Mouse (Mus musculus): ENCODE data around the gene Ahnak. TPM values are rescaled to one million over a fixed set of nuclear protein-coding genes. Genes with fewer than 3 reads are reported as not detected.
"Not testable (repeated sequence)": the region's sequence is repeated elsewhere in the genome, so short reads cannot be mapped to it uniquely, and the experiment has no call there.

Gene Ahnak
- polyA plus RNA-seq, 1 experiment from 2014 or later, result 22.3 TPM

DNA sequence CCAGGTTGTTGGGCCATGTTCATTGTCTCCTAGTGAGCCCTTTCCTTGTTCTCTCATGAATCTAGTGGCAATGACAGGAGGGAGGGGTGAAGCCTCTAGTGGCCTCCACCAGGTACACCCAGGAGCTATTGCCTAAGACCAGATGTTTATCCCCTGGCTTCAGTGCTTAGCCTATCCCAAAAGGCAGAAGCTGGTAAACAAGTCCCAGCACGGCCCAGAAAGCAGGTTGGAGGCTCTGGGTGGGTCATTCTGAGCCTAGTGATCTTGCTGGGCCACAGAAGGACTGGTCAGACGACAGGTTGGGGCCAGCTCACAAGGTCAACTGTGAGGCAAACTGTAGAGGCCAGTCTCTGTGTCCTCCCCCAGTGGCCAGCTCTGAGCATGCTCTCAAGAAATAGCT lies 101.6 kb downstream of the Ahnak start:
- DNase-seq (ENCODE audit: low spot score), result no peak

DNA sequence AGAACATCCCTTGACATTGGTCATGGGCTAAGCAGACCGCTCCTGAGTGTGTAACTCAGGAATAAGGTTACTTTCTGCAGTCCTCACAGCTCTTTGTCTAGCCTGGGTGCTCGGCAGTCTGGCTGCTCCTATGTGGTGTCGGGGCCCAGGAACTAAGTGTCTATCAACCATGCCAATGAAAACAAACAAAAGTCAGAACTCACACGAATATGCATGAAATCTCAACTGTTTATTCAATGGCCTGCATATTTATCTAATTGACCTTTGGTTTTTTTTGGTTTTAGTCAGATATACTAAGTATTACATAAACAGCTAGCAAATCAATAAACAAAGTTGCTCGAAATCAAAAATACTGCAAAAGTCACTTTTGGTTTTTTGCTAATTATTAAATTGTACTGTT lies 106.0 kb downstream of the Ahnak start:
- no peak for DNase-seq (ENCODE audit: low spot score)

DNA sequence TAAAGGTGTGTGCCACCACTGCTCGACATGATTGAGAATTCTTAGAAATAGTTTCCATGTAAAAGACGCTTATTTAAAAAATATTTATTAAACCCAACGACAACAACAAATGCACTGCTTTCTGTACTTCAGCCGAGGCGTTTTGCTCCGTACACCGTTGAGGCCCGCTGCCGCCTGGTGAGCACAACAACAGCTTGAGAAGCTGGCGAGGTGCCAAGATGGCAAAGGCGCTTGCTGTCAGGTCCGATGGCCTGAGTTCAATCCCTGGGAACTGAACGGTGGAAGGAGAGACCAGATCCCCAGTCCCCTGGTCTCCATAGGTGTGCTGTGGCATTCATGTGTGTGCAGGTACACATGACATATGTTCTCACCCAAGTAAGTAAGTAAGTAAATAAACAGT lies 108.4 kb downstream of the Ahnak start:
- no peak for DNase-seq (ENCODE audit: low spot score)

DNA sequence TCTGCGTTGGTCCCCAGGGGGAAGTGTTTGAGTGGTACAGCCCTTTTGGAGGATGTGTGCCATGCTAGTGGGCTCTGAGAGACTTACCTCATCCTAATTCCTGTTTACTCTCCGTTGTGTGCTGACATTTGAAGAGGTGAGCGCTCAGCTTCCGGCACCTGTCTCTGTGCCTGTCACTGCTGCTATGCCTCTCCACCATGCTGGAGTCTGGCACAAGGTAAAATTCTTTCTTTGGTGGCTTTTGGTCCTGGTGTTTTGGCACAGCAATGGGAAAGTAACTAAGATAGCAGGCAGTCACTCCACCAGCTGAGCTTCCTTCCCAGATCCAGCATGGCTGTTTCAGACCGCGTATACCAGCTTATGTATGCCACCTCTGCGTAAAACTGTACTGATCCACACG lies 110.7 kb downstream of the Ahnak start:
- DNase-seq (ENCODE audit: low spot score), result no peak

DNA sequence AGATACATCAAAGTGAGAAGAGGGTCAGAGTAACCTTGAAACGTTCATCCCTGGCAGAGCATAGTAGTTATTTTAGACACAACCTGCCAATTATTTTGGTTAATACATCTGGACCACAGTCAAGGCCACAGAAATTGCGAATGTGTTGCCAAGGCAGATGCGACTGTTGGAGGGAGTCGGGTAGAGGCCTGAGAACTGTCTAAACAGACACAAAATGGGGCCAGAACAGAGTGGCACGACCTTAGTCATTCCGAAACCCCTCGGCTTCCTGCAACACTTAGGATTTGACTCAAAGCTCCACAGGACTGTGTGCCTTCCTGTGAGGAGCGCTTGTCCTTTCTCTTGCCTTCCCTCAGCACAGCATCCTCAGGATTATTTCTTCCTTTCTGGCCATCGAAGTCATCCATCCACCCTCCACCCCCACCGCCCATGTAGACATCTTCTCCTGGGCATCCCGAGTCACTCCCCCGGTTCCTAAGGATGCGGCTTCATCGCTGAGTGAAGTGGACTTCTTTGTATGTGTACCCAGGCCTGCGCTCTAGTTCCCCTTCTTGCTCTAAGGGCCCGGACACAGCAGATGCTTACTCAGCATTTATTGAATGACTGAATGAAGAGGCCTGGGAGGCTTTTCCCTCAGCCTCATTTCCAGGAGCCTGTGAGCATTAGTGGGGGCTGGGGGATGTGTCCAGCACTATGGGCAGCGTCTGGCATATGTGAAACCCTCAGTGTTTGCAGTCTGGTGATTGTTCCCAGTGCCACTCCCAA lies 111.4 kb downstream of the Ahnak start:
- no peak for DNase-seq (ENCODE audit: low spot score)

DNA sequence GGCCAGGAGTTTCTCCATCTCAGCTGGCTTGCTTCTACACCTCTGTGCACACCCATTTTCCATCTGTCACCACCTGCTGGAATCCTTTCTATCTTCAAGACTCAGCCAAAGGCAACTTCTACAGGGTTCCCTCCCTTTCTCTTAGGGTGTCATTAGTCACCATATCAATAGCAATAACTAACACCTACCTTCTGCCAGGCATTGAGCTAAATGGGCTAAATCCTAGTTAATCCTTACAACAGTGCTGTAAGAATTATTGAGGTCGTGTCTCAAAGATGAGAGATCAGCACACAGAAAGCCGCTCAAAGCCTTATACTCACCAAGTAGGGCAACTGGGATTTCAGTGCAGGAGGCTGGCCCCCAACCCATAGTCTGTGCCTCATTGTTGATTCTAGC lies 112.0 kb downstream of the Ahnak start:
- no peak for DNase-seq (ENCODE audit: low spot score)

DNA sequence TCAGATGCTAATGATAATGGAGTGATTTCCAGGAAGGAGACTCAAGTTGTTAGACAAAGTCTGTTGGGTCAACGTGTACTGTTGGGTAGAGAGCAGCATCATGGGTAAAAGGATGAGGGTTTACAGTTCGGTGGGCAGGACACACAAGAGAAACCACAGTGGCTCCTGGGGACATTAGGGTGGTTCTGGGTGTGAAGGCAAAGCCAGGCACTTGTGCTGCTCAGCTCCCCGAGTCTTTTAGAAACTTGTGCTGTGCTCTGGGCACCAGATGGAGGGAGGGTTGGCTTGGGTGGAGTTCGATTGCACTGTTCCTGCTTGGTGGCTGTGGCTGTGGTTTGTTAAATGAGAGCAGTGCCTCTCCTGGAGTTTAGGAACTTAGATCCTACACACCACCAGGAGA lies 114.9 kb downstream of the Ahnak start:
- no peak for DNase-seq (ENCODE audit: low spot score)

DNA sequence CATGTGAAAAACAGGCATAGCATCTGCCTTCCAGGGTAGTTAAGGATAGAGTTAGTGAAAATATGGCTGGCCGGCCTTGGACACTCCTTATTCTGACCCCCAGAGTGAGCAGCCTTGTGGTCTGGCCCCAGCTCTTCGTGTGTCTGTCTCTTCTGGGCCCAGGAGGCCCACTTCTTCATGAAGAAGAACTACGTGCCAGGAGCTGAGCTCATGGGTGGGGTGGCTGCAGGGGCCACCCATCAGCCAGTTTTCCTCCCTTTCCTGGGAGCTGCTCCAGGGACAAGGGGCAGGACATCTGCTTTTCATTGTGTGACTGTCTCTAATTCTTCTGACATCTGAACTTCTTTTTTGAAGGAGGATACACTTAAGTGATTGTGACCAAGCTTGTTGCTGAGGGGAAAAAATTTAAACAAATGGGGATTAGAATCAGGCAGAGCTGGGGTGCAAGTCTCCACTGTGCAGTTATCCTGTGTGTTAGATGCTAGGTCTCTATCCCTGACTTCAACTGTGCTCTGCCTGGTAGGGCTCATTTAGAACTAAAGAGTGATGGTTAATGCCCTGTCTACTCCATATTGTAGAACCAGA lies 116.1 kb downstream of the Ahnak start:
- DNase-seq (ENCODE audit: low spot score), result no peak

DNA sequence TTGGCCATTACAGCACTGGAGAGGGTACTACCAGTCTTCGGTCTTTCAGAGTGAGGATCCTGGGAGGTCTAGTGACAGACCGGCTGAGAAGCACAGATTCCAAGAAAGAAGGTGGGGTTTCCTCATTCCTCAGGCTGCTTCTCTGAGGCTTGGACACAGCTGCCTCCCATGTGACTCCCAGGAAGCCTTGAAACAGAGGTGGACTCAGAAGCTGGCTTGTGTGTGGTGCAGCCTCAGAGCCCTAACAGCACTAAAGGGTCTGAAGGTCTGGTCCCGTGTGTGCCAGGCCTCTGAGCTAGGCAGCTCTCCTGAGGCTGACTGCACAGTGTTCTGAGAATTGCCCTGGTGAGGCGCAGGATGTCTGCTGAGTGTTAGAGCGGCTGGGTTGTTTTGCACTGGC lies 117.0 kb downstream of the Ahnak start:
- DNase-seq (ENCODE audit: low spot score), result no peak

DNA sequence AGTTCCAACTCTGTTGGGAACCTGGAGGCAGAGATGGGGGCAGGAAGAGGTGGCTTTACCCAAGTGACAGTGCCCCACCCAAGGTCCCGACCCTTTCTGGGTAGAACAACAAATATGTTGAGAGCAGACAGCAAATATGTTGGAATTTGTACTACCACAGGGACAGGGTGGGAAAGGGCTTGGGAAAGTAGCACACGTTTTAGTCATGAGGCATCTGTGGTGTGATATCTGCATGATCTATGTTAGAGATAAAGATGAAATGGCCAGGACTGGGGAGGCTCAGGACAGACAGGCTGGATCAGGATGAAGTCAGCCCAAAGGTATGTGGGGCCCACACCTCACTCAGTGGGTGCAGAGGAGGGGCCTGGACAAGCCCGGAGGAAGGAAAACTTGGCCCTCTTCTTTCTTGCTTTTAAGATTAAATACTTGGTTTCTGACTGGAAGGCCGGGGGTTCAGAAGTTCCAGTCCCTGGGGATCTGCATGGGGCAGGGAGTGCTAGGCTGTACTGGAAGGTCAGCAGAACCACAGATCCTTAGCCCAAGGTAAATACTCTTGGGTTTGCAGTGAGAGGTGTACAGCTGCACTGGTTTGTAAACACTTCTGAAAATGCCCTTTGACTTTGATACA lies 117.8 kb downstream of the Ahnak start:
- DNase-seq (ENCODE audit: low spot score), result no peak

DNA sequence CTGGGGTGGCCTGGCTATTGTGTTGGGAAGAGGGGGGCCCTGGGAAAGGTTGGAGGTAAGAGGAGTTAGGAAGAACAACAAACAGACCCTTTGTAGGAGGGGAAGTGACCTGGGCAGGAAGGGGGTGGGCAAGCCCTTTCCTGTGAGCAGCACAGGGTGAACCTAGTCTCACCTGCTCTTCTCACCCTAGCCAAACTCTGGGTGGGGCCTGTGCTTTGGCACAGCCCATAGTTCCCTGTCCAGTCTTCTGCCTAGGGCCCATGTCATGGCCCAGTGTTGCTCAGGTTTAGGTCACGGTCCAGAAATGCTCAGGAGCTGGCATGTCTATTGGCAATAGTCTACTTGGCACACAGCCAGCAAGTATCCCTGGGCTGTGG lies 118.3 kb downstream of the Ahnak start:
- no peak for DNase-seq (ENCODE audit: low spot score)

DNA sequence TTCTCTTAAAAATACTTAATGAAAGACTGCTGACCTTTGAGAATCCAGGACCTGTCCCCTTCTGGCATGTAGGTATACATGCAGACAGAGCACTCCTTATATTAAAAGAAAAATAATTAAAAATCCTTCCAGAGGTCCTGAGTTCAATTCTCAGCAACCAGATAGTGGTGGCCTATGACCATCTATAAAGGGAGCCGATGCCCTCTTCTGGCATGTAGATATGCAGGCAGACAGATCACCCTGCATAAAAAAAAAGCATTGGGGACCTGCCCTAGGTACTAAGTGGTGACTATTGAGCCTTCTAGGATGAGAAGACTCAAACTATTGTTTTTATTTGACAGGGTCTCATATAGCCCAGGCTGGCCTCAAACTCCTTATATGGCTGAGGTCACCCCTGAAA lies 119.5 kb downstream of the Ahnak start:
- DNase-seq (ENCODE audit: low spot score), result no peak

DNA sequence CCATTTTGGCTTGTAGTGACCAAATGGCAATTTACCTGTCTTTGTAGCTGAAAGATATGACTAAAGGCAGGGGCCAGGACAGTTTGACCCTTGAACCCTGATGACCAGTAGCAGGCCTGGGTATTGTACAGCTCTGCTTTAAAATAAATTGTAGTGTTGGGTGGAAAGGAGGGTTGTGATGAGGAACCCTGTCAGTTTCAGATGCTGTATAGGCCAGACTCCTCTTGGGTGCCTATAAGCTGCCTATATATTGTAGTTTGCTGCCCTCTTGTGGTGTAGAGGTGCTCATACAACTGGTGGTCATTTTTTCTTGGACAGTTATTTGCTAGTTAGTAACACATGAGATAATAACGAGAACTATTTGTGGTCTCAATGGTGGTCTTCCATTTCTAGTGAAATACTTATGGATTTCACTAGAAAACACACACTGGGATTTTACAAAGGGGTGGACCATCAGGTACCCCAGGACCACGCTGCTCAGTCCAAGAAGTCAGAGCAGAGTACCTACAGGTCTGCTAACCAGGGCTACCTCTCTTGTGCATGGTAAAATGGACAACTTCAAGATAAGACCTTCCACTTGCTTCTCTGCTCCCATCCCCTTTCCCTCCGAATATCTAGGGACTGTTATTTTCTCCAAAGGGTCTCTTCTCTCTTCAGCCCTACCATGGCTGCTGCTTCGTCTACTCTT lies 121.2 kb downstream of the Ahnak start:
- DNase-seq (ENCODE audit: low spot score), result peak; percentile 78

DNA sequence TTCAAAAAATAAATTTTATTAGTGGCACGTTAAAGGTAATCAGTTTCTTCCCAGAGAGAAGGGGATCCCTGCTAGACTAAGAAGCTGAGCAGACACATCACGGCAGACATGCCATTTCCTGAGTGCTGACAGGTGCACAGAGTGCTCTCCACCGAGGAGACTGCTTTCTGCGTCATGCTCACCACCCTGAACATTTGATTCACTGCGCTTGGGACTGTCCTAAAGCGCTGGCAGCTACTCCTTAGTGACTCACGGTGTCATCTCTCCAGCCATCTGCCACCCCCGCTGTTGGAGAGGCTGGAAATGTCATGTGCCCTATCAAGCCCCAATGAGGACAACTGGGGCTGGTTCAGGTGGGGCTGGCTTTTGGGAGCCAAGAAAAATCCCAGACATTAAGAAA lies 123.0 kb downstream of the Ahnak start:
- DNase-seq (ENCODE audit: low spot score), result no peak

DNA sequence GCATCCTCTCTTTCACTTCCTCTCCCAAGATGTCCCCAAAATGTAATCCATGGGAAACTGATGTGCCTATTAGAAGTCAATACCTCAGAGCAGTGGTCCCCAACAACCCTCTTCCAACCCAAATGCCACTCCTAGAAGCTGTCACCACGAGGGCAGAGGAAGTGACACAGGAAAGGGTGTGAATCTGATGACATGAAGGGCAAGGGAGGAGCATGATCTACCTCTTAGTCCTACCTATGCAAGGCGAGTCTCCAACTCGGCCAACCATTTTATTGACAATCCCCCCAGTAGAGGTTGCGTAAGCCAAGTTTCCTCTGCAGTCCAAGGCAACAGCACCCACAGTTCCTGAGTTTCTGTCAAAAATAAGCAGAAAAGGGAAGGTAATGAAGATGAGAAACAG lies 127.2 kb downstream of the Ahnak start:
- DNase-seq (ENCODE audit: low spot score), result no peak

DNA sequence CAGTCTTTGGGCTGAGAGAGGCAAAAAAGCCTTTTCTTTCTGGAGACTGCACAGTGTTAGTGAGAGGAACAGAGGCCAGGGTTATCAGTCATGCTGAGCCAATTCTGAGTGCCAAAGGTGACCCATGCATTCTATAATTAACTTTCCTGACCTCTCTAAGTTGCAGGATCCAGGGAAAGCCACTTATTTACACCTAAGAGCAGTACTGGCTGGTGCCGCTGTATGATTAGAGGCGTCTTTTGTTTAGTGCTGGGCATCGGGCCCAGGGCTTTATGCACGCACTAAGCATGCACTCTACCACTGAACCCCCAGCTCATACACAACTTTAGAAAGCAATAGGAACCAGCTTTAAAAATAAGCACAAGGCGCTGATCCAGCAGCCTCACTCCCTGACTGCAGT lies 128.2 kb downstream of the Ahnak start:
- DNase-seq (ENCODE audit: low spot score), result no peak

DNA sequence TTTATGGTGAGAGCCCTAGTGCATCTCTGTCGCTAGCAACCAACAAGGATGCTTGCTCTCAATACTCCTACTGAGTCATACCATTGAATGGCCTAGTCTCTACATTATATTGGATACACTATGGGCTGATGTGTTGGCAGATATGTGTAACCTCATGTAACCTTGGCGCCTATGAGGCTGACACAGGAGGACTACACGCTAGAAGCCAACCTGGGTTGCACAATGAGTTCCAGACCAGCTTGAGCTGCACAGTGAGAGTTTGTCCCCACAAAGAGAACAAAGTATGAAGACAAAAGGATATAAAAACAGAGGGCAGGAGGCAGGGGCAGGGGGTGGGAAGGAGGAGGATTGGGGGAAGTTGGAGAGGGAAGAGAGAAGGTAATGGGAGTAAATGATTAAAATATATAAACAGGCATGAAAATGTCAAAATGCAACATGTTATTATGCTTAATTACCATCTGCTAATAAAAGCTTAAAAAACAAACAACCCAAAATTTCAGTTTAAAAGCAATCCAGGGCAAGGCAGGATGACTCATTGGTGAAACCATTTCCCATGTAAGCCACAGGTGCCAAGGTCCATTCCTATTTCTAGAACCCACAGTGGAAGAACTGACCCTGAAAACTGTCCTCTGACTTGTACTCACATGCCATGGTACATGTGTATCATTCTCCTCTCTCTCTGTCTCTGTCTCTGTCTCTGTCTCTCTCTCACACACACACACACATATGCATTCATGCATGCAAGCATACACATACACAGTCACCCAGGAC lies 130.8 kb downstream of the Ahnak start:
- no peak for DNase-seq (ENCODE audit: low spot score)

DNA sequence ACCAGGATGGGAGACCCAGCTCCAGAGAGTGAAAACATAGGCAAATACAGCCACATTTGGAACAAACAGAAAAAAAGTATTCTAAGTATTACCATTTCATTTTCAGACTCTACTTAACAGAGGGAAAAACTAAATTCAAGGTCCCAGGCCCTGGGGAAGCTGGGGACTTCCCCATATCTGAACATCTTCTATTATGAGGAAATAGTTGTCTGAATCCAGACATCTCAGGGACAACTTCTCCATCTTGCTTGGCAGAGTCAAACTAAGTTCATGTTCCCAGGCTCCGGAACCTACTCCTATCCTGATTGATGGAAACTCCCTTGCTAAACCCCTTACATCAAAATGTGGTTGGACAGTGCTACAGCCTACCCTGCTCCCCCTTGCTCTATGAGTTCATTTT lies 133.3 kb downstream of the Ahnak start:
- no peak for DNase-seq (ENCODE audit: low spot score)

DNA sequence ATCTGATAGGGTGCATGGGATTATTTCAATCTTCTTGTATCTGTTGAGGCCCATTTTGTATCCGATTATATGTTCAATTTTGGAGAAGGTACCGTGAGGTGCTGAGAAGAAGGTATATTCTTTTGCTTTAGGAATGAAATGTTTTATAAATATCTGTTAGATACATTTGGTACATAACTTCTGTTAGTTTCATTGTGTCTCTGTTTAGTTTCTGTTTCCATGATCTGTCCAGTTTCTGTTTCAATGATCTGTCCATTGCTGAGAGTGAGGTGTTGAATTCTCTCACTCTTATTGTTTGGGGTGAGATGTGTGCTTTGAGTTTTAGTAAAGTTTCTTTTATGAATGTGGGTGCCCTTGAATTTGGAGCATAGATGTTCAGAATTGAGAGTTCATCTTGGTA lies 134.9 kb downstream of the Ahnak start:
- not testable (repeated sequence) for DNase-seq (ENCODE audit: low spot score)

Measured in thymus, postnatal 0 days (tissue).